Comparison of ENCODE assay signal across 10 mouse cellular contexts in genomic region chr1:88287697-88287980, GRCm38 (mm10). TPM values are rescaled to one million over a fixed set of nuclear protein-coding genes. Genes with fewer than 3 reads are reported as not detected.
DNase-seq lines count a peak whose midpoint lies in the region; ATAC-seq and TF ChIP-seq lines count a peak whose summit lies in the region.
"Had no signal": no experiment of that assay in that cellular context is flagged by ENCODE, and none has a peak within 500 bp of the region (broad histone marks: within the 10 kb centered on the region; RNA-seq: fewer than 3 reads in every experiment).

No protein-coding gene starts in this region.

- no peak overlapping the region for H3K4me2 ChIP-seq in forebrain, embryonic 11.5 days (ENCODE audit: low read depth, low read length, severe bottlenecking)
- no peak overlapping the region for H3K4me2 ChIP-seq in forebrain, embryonic 16.5 days (ENCODE audit: low read length)
- H3K4me2 ChIP-seq: neural tube, embryonic 13.5 days had no signal

- WGBS in forebrain, embryonic 11.5 days: 41% methylated on average over 5 of the region's 5 CpGs
- WGBS in forebrain, embryonic 16.5 days: 40% methylated on average over 5 of the region's 5 CpGs
- WGBS in kidney, adult 2 months: 30% methylated on average over 5 of the region's 5 CpGs

- peak; percentile 81 for DNase-seq in forebrain, embryonic 11.5 days (ENCODE audit: low spot score)
- peak; percentile 48 for DNase-seq in spleen, adult 12 weeks (ENCODE audit: low spot score)
- no peak for DNase-seq in spleen, postnatal 36 days (ENCODE audit: low spot score in 2 of 2)
- peak; percentile 76 for DNase-seq in kidney, adult 2 months
- DNase-seq in gastrocnemius, adult 18-20 months (ENCODE audit: low spot score): no peak

- H3K27me3 ChIP-seq in forebrain, embryonic 11.5 days (ENCODE audit: control insufficient read depth, insufficient read depth, low read length): no peaks in the 10 kb centered on the region
- no peaks in the 10 kb centered on the region for H3K27me3 ChIP-seq in forebrain, embryonic 16.5 days (replicated peaks; ENCODE audit: control insufficient read depth, insufficient read depth, low read length)
- H3K27me3 ChIP-seq in kidney, adult 2 months (replicated peaks; ENCODE audit: control insufficient read depth, insufficient read depth, low read length): no peaks in the 10 kb centered on the region
- H3K27me3 ChIP-seq: neural tube, embryonic 13.5 days had no signal

- ATAC-seq in forebrain, embryonic 11.5 days (replicated peaks; ENCODE audit: low FRiP score): no peak
- no peak for ATAC-seq in forebrain, embryonic 16.5 days
- ATAC-seq in megakaryocyte-erythroid progenitor cell, adult 5-6 weeks (replicated peaks; ENCODE audit: low FRiP score, low TSS enrichment, poor library complexity, severe bottlenecking): peak; percentile 36

- peaks cover 83% of the 10 kb centered on the region for H3K9me3 ChIP-seq in forebrain, embryonic 11.5 days (ENCODE audit: control insufficient read depth, low read length)
- H3K9me3 ChIP-seq in forebrain, embryonic 16.5 days (ENCODE audit: control insufficient read depth, low read length): peaks cover 58% of the 10 kb centered on the region

- no peak overlapping the region for H3K4me3 ChIP-seq in forebrain, embryonic 11.5 days (ENCODE audit: low read depth, low read length)
- no peak overlapping the region for H3K4me3 ChIP-seq in forebrain, embryonic 16.5 days (replicated peaks; ENCODE audit: low read length)
- no peak overlapping the region for H3K4me3 ChIP-seq in cortical plate, adult 2 months (ENCODE audit: insufficient read depth, low read length)
- no peak overlapping the region for H3K4me3 ChIP-seq in kidney, adult 2 months (ENCODE audit: insufficient read depth, low read depth, low read length)
- H3K4me3 ChIP-seq: neural tube, embryonic 13.5 days had no signal

- no peaks in the 10 kb centered on the region for H3K4me1 ChIP-seq in forebrain, embryonic 11.5 days (replicated peaks; ENCODE audit: control insufficient read depth, insufficient read depth, low read length)
- no peaks in the 10 kb centered on the region for H3K4me1 ChIP-seq in forebrain, embryonic 16.5 days (replicated peaks; ENCODE audit: control insufficient read depth, insufficient read depth, low read length)
- H3K4me1 ChIP-seq in cortical plate, adult 2 months (ENCODE audit: control insufficient read depth, insufficient read depth, low read length): no peaks in the 10 kb centered on the region
- H3K4me1 ChIP-seq in kidney, adult 2 months (ENCODE audit: control insufficient read depth, insufficient read depth, low read length): no peaks in the 10 kb centered on the region
- H3K4me1 ChIP-seq: neural tube, embryonic 13.5 days had no signal

- H3K27ac ChIP-seq in forebrain, embryonic 11.5 days (ENCODE audit: low read depth, low read length): no peak overlapping the region
- H3K27ac ChIP-seq in forebrain, embryonic 16.5 days (ENCODE audit: low read length): no peak overlapping the region
- no peak overlapping the region for H3K27ac ChIP-seq in cortical plate, adult 2 months (ENCODE audit: insufficient read depth, low read length)
- H3K27ac ChIP-seq in kidney, adult 2 months (ENCODE audit: insufficient read depth, low read depth, low read length): no peak overlapping the region
- H3K27ac ChIP-seq: neural tube, embryonic 13.5 days had no signal

- peak; percentile 72 for TF ChIP-seq CTCF in cortical plate, adult 2 months (IDR thresholded peaks at IDR 0.05; ENCODE audit: extremely low read depth, insufficient read depth, low read length)
- TF ChIP-seq CTCF in kidney, adult 2 months (conservative IDR thresholded peaks at IDR 0.05; ENCODE audit: insufficient read depth, insufficient read length, low read depth, low read length): no peak

- H3K36me3 ChIP-seq in forebrain, embryonic 11.5 days (ENCODE audit: control insufficient read depth, insufficient read depth, low read length): no peaks in the 10 kb centered on the region
- H3K36me3 ChIP-seq in forebrain, embryonic 16.5 days (ENCODE audit: control insufficient read depth, insufficient read depth): no peaks in the 10 kb centered on the region
- no peaks in the 10 kb centered on the region for H3K36me3 ChIP-seq in kidney, adult 2 months (ENCODE audit: control insufficient read depth, insufficient read depth, low read length)
- H3K36me3 ChIP-seq: neural tube, embryonic 13.5 days had no signal

- H3K9ac ChIP-seq in forebrain, embryonic 11.5 days (ENCODE audit: low read length): no peak overlapping the region
- no peak overlapping the region for H3K9ac ChIP-seq in forebrain, embryonic 16.5 days (replicated peaks; ENCODE audit: low read depth, low read length)
- H3K9ac ChIP-seq: neural tube, embryonic 13.5 days had no signal

- no peak for TF ChIP-seq POLR2A in cortical plate, adult 2 months (IDR thresholded peaks at IDR 0.05; ENCODE audit: extremely low read depth, insufficient read depth, low read length)
- TF ChIP-seq POLR2A in kidney, adult 2 months (IDR thresholded peaks at IDR 0.05; ENCODE audit: low read depth, low read length): no peak

RNA-seq across cellular contexts. Expression of gene Trpm8, which starts 10.2 kb away (rescaled TPM):
- polyA plus RNA-seq in forebrain, embryonic 11.5 days (2014; fragmentation: Nextera tagmentation; extraction: Ambion mirVana): not detected in 2 replicates
- 0.09 TPM in 1 of 2 replicates, not detected in the other for polyA plus RNA-seq in forebrain, embryonic 16.5 days (2015; fragmentation: Nextera tagmentation; extraction: Ambion mirVana)
- polyA plus RNA-seq in cortical plate, adult 2 months (2012; rRNA removed): 0.02 and 0.04 TPM in 2 replicates
- polyA plus RNA-seq in kidney, adult 2 months (2012; rRNA removed): not detected in 2 replicates
- total RNA-seq in megakaryocyte-erythroid progenitor cell, adult 5-6 weeks (2014; fragmentation: Nextera tagmentation): not detected in 2 replicates
- not detected in 2 replicates for total RNA-seq in megakaryocyte-erythroid progenitor cell, adult 5-6 weeks (2017)
- total RNA-seq in gastrocnemius, adult 18-20 months (2021): not detected
- total RNA-seq: heart, postnatal 14 days had no signal

RNA-seq across cellular contexts. Expression of gene Hjurp, which starts 10.2 kb away (rescaled TPM):
- 221 and 223 TPM in 2 replicates for polyA plus RNA-seq in forebrain, embryonic 11.5 days (2014; fragmentation: Nextera tagmentation; extraction: Ambion mirVana)
- polyA plus RNA-seq in forebrain, embryonic 16.5 days (2015; fragmentation: Nextera tagmentation; extraction: Ambion mirVana): 121 TPM in 2 replicates
- 60.9 and 61.0 TPM in 2 replicates for polyA plus RNA-seq in cortical plate, adult 2 months (2012; rRNA removed)
- polyA plus RNA-seq in kidney, adult 2 months (2012; rRNA removed): 12.8 and 14.5 TPM in 2 replicates
- 203 and 209 TPM in 2 replicates for total RNA-seq in megakaryocyte-erythroid progenitor cell, adult 5-6 weeks (2014; fragmentation: Nextera tagmentation)
- 173 and 190 TPM in 2 replicates for total RNA-seq in megakaryocyte-erythroid progenitor cell, adult 5-6 weeks (2017)
- 1 to 10 TPM; 5.4 to 5.8 TPM for total RNA-seq in gastrocnemius, adult 18-20 months (2021)

Comparison
In these comparisons a context has a peak if more than half of its experiments do, and no peak if none do; other contexts are left out.
1. DNase-seq: peak in forebrain, embryonic 11.5 days (single experiment), spleen, adult 12 weeks (single experiment) and kidney, adult 2 months (single experiment); none in spleen, postnatal 36 days (0 of 2) and gastrocnemius, adult 18-20 months (single experiment).